Mouse (Mus musculus): ENCODE measurements around the gene Ruvbl1.

The Ruvbl1 gene

GRCm38 (mm10) chr6:88493712-88494111 lies 28.5 kb downstream of the Ruvbl1 start:
- no peak for DNase-seq (ENCODE audit: low read depth, low spot score)

GRCm38 (mm10) chr6:88499481-88500404 lies 34.5 kb downstream of the Ruvbl1 start:
- DNase-seq (ENCODE audit: low read depth, low spot score), result peak; percentile 55

GRCm38 (mm10) chr6:88500405-88500767 lies 35.2 kb downstream of the Ruvbl1 start:
- DNase-seq (ENCODE audit: low read depth, low spot score), result no peak

GRCm38 (mm10) chr6:88502030-88502970 lies 37.1 kb downstream of the Ruvbl1 start:
- DNase-seq (ENCODE audit: low read depth, low spot score), result no peak

GRCm38 (mm10) chr6:88503044-88503443 lies 37.8 kb downstream of the Ruvbl1 start:
- no peak for DNase-seq (ENCODE audit: low read depth, low spot score)

GRCm38 (mm10) chr6:88513984-88514383 lies 48.8 kb downstream of the Ruvbl1 start:
- DNase-seq (ENCODE audit: low read depth, low spot score), result no peak

GRCm38 (mm10) chr6:88514546-88514945 lies 49.3 kb downstream of the Ruvbl1 start:
- no peak for DNase-seq (ENCODE audit: low read depth, low spot score)

- no peak for DNase-seq (ENCODE audit: low read depth, low spot score)
These were observed 50.8 kb downstream of the Ruvbl1 start for GRCm38 (mm10) chr6:88515971-88516370.

- no peak for DNase-seq (ENCODE audit: low read depth, low spot score)
These were observed 51.5 kb downstream of the Ruvbl1 start for GRCm38 (mm10) chr6:88516667-88517066.

- DNase-seq (ENCODE audit: low read depth, low spot score), result peak; percentile 44
These were observed 52.6 kb downstream of the Ruvbl1 start for GRCm38 (mm10) chr6:88517701-88518403.

GRCm38 (mm10) chr6:88518404-88519263 lies 53.4 kb downstream of the Ruvbl1 start, which contains the start of gene Sec61a1:
Gene Sec61a1 (minus strand): TSS chr6:88518905.
- peak; percentile 95 for DNase-seq (ENCODE audit: low read depth, low spot score)

GRCm38 (mm10) chr6:88521821-88522220 lies 56.6 kb downstream of the Ruvbl1 start:
- DNase-seq (ENCODE audit: low read depth, low spot score), result no peak

GRCm38 (mm10) chr6:88522606-88523005 lies 57.4 kb downstream of the Ruvbl1 start:
- no peak for DNase-seq (ENCODE audit: low read depth, low spot score)

GRCm38 (mm10) chr6:88523043-88523442 lies 57.8 kb downstream of the Ruvbl1 start:
- DNase-seq (ENCODE audit: low read depth, low spot score), result no peak

- DNase-seq (ENCODE audit: low read depth, low spot score), result no peak
These were observed 58.2 kb downstream of the Ruvbl1 start for GRCm38 (mm10) chr6:88523451-88523850.

- no peak for DNase-seq (ENCODE audit: low read depth, low spot score)
These were observed 58.8 kb downstream of the Ruvbl1 start for GRCm38 (mm10) chr6:88524056-88524455.

- no peak for DNase-seq (ENCODE audit: low read depth, low spot score)
These were observed 65.1 kb downstream of the Ruvbl1 start for GRCm38 (mm10) chr6:88530306-88530705.

- no peak for DNase-seq (ENCODE audit: low read depth, low spot score)
These were observed 75.0 kb downstream of the Ruvbl1 start for GRCm38 (mm10) chr6:88540093-88540755.

GRCm38 (mm10) chr6:88544241-88544640 lies 79.0 kb downstream of the Ruvbl1 start:
- DNase-seq (ENCODE audit: low read depth, low spot score), result no peak

Data from R1 (cell line).